Mouse (Mus musculus): ENCODE measurements around the gene Ptpn23. TPM values are rescaled to one million over a fixed set of nuclear protein-coding genes. Genes with fewer than 3 reads are reported as not detected.

The Ptpn23 gene
- polyA plus RNA-seq, 1 experiment, result 11.6 TPM

Other genes with a start within 250 kb of the Ptpn23 start
- 28.4 and 36.8 TPM in 2 replicates for gene Cspg5, start 164.4 kb downstream of the Ptpn23 start, polyA plus RNA-seq (2012; rRNA removed)
- 11.1 and 12.2 TPM in 2 replicates for gene Elp6, start 103.0 kb downstream of the Ptpn23 start, polyA plus RNA-seq (2012; rRNA removed)
- 19.0 and 32.7 TPM in 2 replicates for gene Scap, start 74.9 kb downstream of the Ptpn23 start, polyA plus RNA-seq (2012; rRNA removed)
- 0.06 TPM in 1 of 2 replicates, not detected in the other for gene Ngp, start 11.5 kb upstream of the Ptpn23 start, polyA plus RNA-seq (2012; rRNA removed)
- 20.7 and 22.1 TPM in 2 replicates for gene Klhl18, start 68.5 kb upstream of the Ptpn23 start, polyA plus RNA-seq (2012; rRNA removed)
- 1.9 and 2.1 TPM in 2 replicates for gene Kif9, start 68.7 kb upstream of the Ptpn23 start, polyA plus RNA-seq (2012; rRNA removed)
- gene Setd2, start 124.4 kb upstream of the Ptpn23 start, polyA plus RNA-seq (2012; rRNA removed), result 52.0 and 58.2 TPM in 2 replicates
- 26.8 and 36.6 TPM in 2 replicates for gene Nradd, start 216.2 kb upstream of the Ptpn23 start, polyA plus RNA-seq (2012; rRNA removed)
- gene Nbeal2, start 245.9 kb upstream of the Ptpn23 start, polyA plus RNA-seq (2012; rRNA removed), result 42.8 and 59.9 TPM in 2 replicates
- 119 and 152 TPM in 2 replicates for gene Ccdc12, start 248.3 kb upstream of the Ptpn23 start, polyA plus RNA-seq (2012; rRNA removed)

Data from urinary bladder, adult 2 months (tissue).